Mouse (Mus musculus): ENCODE results near the gene 3110082J24Rik. TPM values are rescaled to one million over a fixed set of nuclear protein-coding genes. Genes with fewer than 3 reads are reported as not detected.

The 3110082J24Rik gene
- total and polyA plus RNA-seq, 3 experiments = not detected

GRCm38 (mm10) chr5:30115718-30116117 is 9.8 kb upstream of the 3110082J24Rik start:
- no peak for DNase-seq

- no peak for DNase-seq
These were observed 8.9 kb upstream of the 3110082J24Rik start for GRCm38 (mm10) chr5:30114761-30115140.

DNA sequence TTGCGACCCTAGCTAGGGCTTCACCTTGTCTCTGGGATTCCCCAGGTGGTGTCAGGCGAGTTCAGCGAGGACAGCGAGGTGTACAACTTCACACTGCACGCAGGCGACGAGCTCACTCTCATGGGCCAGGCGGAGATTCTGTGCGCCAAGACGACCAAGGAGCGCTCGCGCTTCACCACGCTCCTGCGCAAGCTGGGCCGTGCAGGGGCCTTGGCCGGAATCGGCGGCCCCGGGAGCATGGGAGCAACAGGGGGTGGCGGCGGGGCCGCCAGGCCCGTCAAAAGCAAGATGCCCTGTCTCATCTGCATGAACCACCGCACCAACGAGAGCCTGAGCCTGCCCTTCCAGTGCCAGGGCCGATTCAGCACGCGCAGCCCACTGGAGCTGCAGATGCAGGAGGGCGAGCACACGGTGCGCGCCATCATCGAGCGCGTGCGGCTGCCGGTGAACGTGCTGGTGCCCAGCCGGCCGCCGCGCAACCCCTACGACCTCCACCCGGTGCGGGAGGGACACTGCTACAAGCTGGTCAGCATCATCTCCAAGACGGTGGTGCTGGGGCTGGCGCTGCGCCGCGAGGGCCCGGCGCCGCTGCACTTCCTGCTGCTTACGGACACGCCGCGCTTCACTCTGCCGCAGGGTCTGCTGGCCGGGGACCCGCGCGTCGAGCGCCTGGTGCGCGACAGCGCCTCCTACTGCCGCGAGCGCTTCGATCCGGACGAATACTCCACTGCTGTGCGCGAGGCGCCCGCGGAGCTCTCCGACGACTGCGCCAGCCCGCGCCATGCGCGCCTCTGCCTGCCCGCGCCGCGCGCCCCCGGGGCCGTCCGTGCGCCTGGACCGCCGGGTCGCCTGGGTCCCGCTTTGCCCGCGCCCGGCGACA is 8.2 kb upstream of the 3110082J24Rik start:
- peak; percentile 68 for DNase-seq

DNA sequence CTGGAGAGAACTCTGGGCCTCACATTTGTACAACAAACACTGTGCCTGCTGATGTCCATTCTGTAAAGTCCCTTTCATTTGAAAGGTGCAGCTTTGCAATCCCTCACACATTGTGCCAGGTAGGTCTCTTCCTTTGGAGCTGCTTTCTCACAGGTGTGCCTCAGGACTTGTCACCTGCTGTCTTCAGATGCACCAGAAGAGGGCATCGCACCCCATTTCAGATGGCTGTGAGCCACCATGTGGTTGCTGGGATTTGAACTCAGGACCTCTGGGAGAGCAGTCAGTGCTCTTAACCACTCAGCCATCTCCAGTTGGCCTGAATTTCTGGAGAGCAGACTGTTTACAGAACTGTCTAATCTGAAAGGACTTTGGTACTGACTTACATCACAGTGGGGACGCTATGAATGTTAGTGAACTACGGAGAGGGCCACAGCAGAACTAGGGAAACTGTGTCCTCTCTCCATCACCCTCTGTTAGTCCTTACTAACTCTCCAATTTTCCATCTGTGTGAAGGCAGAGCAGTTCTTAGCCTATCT is 6.7 kb upstream of the 3110082J24Rik start:
- no peak for DNase-seq

- DNase-seq = no peak
These were observed 5.9 kb upstream of the 3110082J24Rik start for GRCm38 (mm10) chr5:30111771-30112170.

DNA sequence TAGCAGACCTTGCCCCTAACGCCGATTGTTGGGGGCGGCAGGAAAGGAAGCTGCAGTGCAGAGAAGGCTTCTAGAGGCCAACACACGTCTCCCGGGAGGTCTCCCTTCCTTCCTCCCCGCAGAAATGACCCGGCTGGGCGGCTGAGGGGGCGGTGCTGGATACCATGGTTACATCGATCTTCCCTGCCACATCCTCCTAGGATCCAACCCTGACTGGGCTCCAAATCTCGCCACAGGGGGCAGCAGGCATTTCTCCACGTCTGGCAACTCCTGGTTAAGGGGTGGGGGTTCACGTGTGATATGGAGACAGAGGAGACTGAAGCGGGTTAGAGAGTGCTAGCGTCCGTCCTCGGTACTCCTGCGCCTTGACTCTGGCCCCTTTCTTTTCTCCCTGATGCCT is 5.2 kb upstream of the 3110082J24Rik start:
- no peak for DNase-seq

DNA sequence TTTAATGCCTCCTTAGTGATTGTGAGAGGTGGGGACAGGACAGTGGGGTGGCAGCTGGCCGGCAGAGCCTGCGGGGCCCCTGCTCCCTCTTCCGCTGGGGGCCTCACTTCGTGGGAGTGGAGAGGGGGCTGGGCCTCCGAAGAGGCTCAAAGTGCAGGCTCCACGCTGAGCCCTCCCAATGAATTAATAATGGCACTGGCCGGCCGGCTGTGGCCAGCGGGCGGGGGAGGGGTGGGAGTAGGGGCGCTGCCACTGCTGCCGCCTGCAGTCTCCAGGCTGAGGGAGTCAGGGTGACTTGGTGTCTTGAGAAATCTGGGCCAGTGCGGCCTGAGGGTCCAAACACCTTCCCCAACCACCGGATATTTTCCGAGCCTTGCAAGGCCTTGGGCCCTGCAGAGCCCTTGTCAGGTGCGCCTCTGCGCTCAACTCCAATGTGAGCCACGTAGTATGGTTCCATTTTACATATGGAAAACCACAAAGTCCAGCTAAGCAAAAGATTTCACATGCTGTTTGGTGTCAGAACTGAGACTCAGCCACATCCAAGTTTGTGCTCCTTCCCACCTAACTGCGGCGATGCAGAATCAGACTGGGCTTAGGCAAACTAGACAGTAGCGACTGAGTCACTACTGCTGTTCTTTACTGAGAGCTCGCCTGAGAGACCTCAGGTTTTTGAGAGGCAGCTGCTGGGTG is 4.6 kb upstream of the 3110082J24Rik start:
- DNase-seq = no peak

DNA sequence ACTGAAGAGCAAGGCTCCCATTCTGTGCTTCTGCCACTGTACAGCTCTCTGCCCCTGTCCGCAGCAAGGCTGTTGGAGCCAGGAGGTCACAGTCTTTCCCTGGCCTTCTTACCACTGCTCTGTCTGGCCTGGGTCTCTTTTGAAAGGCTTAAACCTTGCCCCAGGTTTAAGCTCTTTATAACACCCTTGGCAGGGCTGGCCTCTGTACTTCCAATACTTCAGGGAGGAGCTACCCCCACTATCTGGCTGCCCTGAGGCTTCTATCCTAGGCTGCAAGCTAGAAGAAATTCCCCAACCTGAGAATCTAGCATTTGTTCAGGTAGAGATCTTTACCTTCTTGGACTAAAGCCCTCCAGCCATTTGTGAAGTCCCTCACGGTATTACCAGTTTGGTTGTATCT is 4.0 kb upstream of the 3110082J24Rik start:
- DNase-seq = no peak

DNA sequence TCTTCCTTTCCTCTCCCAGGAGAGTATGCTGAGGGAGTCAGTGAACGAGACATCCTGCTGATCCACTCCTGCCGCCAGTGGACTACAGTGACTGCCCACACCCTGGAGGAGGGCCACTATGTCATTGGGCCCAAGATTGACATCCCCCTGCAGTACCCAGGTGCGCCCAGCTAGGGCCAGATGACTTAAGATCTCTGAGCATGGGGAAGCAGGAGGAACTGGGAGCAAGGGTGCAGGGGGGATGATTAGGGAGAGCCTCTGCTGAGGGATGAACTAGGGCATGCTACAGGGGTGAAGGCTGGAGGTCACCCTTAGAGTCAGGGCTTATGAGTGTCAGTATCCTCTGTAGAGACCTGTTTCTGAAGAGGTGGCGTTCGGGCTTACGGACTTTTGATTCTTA is 2.3 kb upstream of the 3110082J24Rik start:
- DNase-seq = no peak

DNA sequence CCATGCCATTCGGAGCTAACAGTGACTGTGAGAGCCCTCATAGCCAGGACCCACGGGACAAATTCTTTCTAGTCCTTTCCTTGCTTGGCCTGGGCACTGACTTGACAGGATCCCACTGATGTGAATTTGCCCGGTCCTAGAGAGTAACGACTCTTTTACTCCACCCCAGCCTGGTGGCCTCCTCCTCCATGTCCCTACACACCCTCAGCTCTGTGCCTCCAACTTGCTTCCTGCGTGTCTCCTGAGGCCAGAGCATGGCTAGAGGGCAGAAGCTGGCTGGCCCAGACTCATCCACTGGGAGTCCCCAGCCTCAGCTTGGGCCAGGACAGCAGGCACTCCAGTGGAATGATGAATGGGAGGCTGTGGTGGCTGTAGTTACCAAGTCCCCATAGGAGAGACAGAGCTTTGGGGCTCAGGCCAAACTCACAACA is 1.7 kb upstream of the 3110082J24Rik start:
- DNase-seq = no peak

DNA sequence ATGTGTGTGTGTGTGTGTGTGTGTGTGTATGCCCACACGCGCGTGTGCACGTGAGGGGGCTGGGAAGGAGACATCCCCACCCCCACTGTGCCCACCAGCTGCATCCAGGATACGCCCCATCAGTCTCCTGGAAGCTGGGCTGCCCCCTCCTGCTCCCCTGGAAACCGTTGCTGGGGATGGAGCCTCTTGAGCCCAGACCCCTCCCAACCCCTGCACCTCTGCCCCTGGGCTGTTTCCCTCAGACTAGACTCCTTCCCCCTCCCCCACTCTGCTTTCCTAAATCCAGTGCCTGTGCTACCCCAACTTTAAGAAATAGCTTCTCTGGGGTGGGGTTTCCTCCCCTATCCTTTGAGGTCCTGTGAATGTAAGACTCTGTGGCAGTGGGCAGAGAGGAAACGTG is 1.3 kb upstream of the 3110082J24Rik start:
- DNase-seq = no peak

DNA sequence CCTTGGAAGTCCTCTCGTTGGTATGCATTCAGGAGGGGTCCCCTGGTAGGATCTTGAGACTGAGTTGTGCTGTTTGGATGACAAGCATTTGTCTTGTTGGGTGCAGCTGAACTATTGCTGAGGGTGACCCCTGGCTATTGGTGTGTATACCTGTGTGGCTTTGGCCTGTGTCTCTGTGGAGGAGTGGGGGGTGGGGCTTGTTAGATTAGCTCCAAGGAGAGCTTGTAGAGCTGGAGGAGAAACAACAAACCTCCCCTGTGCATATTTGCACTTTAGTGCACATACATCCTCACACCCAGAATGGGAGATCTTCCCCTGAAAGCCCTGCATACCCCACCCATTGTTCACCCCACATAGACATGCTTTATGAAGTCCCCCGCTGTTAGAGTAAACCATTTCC is 870 bp upstream of the 3110082J24Rik start:
- DNase-seq = no peak

DNA sequence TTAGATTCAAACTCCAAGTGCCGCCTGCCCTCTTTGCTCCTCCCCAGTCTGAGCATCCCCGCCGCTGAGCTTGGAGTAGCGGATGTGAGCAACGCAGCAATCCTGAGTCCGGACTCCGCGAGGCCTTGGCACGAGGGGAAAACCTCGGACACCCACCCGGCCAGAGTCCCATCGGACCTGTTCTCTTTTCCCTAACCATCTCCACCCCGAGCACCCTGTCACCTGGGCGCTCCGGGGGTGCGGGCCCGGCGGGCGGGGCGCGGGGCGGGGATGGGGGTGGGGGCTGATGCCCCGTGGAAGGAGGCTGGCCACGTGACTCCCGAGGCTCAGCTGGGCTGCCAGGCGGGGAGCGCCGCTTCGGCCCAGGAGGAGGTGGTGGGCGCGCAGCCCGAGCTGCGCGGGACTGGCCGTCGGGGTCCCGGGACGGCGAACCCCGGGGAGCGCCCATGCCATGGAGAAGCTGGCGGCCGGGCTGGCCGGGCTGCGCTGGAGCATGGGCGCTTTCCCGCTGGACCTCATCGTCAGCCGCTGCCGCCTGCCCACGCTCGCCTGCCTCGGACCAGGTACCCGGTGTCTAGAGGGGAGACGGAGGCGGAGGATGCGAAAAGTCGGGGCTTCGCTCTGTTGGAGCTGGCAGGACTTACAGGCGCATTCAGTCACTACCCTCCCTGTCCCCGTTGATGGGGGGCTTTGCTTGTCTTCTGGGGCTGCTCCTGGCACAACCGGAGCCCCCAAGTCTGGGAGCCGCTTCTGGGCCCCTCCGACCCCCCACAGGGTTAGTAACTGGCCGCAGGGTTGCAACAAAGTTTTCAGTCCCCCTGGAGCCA is 832 bp downstream of the 3110082J24Rik start, which contains the start of gene Garem2:
Gene Garem2, plus strand, starts transcription at position 321 of the 827 bp plus-strand sequence.
- DNase-seq = peak; percentile 42

DNA sequence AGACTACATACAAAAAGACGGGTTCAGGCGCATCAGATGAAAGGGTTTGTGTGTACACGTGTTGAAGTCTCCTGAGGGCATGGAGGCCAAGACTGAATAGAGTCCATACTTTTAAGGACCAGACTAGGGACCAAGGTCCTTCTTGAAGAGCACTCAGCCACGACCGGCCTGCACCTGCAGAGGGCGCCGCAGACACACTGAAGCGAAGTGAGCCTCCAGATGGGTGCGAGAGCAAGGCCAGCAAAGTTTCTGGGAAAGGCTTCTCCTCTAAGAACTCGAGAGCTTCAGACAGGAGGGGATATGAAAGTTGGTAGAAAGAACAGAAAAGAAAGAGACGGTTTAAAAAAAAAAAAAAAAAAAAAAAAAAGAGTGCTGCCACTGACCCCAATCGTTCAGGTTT is 1.5 kb downstream of the 3110082J24Rik start:
- peak; percentile 59 for DNase-seq

DNA sequence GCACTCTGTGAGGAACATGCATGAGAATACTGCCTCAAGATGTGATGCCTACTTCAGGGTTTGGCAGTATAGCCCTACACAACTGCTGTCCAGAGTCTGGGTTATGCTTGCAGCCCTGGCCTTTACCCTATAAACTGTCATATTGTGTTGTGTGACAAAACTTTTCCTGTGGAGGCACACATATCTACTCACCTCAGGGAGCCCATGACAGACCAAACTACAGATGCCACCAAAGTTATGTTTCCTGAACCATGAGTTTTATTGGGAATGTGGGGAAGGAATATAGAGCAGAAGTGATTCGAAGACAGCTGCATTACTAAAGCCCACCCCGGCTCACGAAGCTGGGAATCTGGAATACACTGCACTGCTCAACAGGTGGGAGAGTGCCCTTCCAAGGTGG is 2.5 kb downstream of the 3110082J24Rik start:
- DNase-seq = no peak

- DNase-seq = no peak
These were observed 7.6 kb downstream of the 3110082J24Rik start for GRCm38 (mm10) chr5:30098260-30098659.

- DNase-seq = no peak
These were observed 10.2 kb downstream of the 3110082J24Rik start for GRCm38 (mm10) chr5:30095731-30096130.

DNA sequence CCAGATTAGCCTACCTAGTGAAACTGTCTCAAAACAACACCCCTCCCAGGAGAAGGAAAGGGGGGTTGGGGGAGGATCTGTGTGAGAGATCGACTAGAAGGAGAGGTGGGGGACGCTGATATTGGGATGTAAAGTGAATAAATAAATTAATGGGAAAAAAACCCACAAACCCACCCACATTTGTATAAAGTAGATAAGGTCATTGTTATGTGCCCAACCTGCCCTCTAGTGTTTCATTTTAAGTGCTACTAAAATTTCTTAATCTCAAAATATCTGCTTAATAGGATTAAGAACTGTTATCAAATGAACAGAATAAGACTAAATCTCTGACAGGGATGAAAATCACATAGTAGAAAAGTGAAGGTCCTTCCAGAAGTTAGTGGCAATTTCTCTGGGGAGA is 11.5 kb downstream of the 3110082J24Rik start:
- no peak for DNase-seq

- DNase-seq = no peak
These were observed 13.2 kb downstream of the 3110082J24Rik start for GRCm38 (mm10) chr5:30092701-30093100.

GRCm38 (mm10) chr5:30072825-30073821 is 32.8 kb downstream of the 3110082J24Rik start, which contains the start of gene Tyms:
Gene Tyms (minus strand): TSS chr5:30073617.
- peak; percentile 85 for DNase-seq

GRCm38 (mm10) chr5:30072377-30072776 is 33.5 kb downstream of the 3110082J24Rik start:
- no peak for DNase-seq

Data from adrenal gland, adult 2 months (tissue).